ENCODE assay signal across 1 mouse cellular context in the genomic region with DNA sequence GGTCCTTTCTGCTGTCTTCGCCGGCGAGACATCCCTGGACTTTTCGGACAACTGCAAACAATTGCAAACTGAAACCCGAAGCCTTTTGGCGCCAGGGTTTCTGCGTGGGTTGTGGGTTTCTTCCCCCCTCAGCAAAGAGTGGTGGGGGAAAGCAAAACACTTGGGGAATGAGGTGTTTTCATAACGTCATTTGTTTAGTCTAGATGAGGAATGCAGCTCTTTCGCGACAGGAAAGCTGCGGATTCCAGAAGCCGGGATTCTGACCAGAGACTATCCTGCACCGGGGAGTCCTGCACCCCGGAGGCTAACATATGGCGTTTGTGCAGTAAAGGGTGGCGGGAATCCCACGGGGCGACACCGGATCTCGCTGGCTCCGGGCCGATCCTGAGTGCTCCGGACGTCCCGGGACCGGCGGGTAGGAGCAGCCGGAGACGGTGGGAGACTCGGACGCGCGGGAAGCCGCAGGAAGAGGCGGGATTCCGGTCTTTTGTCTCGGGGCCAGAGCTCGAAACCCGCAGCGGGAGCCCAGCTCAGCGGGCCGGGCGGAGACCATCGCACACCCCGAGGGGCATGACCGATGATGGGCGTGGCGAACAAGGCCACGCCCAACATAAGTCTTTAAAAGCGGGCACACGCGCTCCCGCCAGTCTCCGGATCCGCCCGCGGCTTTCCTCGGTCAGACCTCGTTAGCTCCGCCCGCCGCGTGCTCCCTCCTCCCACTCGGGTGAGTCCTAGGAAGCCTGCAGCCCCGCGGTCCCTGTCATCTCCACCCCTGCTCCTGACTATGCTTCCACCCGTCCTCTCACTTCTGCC.
A peak's percentile ranks its signal among the peaks of the same experiment; 100 is the strongest.
TF ChIP-seq lines count a peak whose summit lies in the region.

A gene (plus strand): TSS at position 259 of the 813 bp plus-strand sequence.

TF ChIP-seq in MEL, 35 proteins besides CTCF, POLR2A, EP300 and RAD21 (continued from another document):
- TF ChIP-seq TAL1 (IDR thresholded peaks at IDR 0.05; ENCODE audit: low read length) (no peak), MXI1 (IDR thresholded peaks at IDR 0.05; ENCODE audit: low read depth, low read length) (peak; percentile 57; the same call in 1 of the 2 replicates), ZKSCAN1 (IDR thresholded peaks at IDR 0.05; ENCODE audit: low read depth, low read length) (no peak), MYC (IDR thresholded peaks at IDR 0.05; ENCODE audit: low read depth, low read length) (no peak), SMC3 (IDR thresholded peaks at IDR 0.05; ENCODE audit: low read depth, low read length) (no peak), KAT2A (conservative IDR thresholded peaks at IDR 0.05; ENCODE audit: low read depth, low read length) (no peak), GABPA (IDR thresholded peaks at IDR 0.05; ENCODE audit: low read depth, low read length) (no peak), UBTF (IDR thresholded peaks at IDR 0.05; ENCODE audit: borderline replicate concordance, insufficient read depth, low read depth, low read length) (no peak), USF2 (IDR thresholded peaks at IDR 0.05; ENCODE audit: borderline replicate concordance in 1 of 2, insufficient read depth in 1 of 2, low read depth in 1 of 2, low read length in 2 of 2) (no peak), ZNF384 (IDR thresholded peaks at IDR 0.05; ENCODE audit: low read depth, low read length) (no peak), SIN3A (IDR thresholded peaks at IDR 0.05; ENCODE audit: low read length) (no peak), MAFK (IDR thresholded peaks at IDR 0.05; ENCODE audit: borderline replicate concordance, low read depth, low read length) (no peak), RCOR1 (IDR thresholded peaks at IDR 0.05; ENCODE audit: low read depth, low read length) (no peak), USF1 (IDR thresholded peaks at IDR 0.05; ENCODE audit: low read depth, low read length) (peak; percentile 28; the same call in 1 of the 2 replicates)
